Mouse (Mus musculus): ENCODE data around the gene Gpc6. TPM values are rescaled to one million over a fixed set of nuclear protein-coding genes. Genes with fewer than 3 reads are reported as not detected.

Gpc6 gene
- polyA plus RNA-seq, 1 experiment from 2014 or later: 18.8 TPM

GRCm38 (mm10) chr14:117651938-117652337 is 726.8 kb downstream of the Gpc6 start:
- H3K4me3 ChIP-seq (ENCODE audit: low read depth, low read length): no peak overlapping the region
- WGBS: 73% methylated on average over 2 of the region's 2 CpGs
- H3K9me3 ChIP-seq (ENCODE audit: control insufficient read depth, low read length): no peaks in the 10 kb centered on the region
- no peak overlapping the region for H3K4me2 ChIP-seq
- H3K27ac ChIP-seq (ENCODE audit: low read depth, low read length): no peak overlapping the region
- no peak overlapping the region for H3K9ac ChIP-seq (ENCODE audit: low read depth, low read length)
- H3K36me3 ChIP-seq (ENCODE audit: control insufficient read depth, insufficient read depth, low read length): no peaks in the 10 kb centered on the region
- DNase-seq (ENCODE audit: low spot score) (no peak), ATAC-seq (replicated peaks; ENCODE audit: low FRiP score) (no peak)
- no peaks in the 10 kb centered on the region for H3K27me3 ChIP-seq (replicated peaks; ENCODE audit: control insufficient read depth, insufficient read depth, low read length)
- no peaks in the 10 kb centered on the region for H3K4me1 ChIP-seq (replicated peaks; ENCODE audit: control insufficient read depth, insufficient read depth, low read length)

DNA sequence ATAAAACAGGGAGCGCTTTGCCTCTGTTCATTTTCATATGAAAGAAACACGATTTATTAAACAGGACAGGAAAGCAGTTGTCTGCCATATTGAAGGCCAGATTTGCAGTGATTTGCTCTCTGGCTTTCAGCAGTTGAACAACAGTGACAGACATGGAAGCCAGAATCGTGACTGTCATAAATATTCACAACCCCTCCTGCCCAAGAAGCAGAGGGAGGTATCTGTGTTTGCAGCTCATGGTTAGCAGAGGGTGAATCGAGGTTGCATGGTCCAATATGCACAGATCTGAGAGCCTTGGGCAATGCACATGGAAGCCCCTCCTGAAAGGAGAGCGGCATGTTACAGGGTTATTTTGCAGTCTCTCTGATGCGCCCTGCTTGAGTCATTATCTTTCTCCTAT is 730.3 kb downstream of the Gpc6 start:
- H3K27ac ChIP-seq (ENCODE audit: low read depth, low read length): no peak overlapping the region
- no peak overlapping the region for H3K4me2 ChIP-seq
- ATAC-seq (replicated peaks; ENCODE audit: low FRiP score): no peak
- H3K27me3 ChIP-seq (replicated peaks; ENCODE audit: control insufficient read depth, insufficient read depth, low read length): no peaks in the 10 kb centered on the region
- no peaks in the 10 kb centered on the region for H3K36me3 ChIP-seq (ENCODE audit: control insufficient read depth, insufficient read depth, low read length)
- no peak for DNase-seq (ENCODE audit: low spot score)
- no peak overlapping the region for H3K4me3 ChIP-seq (ENCODE audit: low read depth, low read length)
- H3K9ac ChIP-seq (ENCODE audit: low read depth, low read length): no peak overlapping the region
- 85% methylated on average over 6 of the region's 6 CpGs for WGBS
- no peaks in the 10 kb centered on the region for H3K9me3 ChIP-seq (ENCODE audit: control insufficient read depth, low read length)
- H3K4me1 ChIP-seq (replicated peaks; ENCODE audit: control insufficient read depth, insufficient read depth, low read length): no peaks in the 10 kb centered on the region

DNA sequence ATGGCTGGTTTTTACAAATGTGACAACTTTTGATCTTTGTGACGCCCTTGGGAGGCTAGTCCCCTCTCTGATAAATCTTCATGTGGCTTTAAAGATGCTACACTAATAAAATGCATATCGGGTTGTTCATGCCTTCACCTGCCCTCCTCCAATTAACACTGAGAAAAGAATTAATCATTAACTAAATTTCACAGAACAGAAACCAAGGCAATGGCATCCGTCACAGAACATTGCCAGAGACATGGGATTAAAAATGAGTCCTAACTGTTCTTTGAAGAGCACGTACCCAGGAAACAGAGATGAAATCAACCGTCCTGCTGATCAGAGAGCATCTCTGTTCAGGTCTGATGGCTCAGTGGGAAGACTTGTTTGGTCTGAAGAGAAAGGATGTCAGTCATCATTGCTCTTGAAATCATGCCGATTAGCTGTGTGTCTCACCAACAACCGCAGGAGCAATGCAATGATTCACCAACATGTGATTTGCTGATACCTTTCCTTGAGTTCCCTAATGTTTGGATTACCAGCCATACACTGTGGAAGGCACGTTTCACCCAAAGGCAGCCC is 734.2 kb downstream of the Gpc6 start:
- Histone ChIP-seq H3K27ac (ENCODE audit: low read depth, low read length) (no peak overlapping the region), H3K27me3 (replicated peaks; ENCODE audit: control insufficient read depth, insufficient read depth, low read length) (no peaks in the 10 kb centered on the region), H3K9me3 (ENCODE audit: control insufficient read depth, low read length) (no peaks in the 10 kb centered on the region), H3K4me2 (no peak overlapping the region), H3K36me3 (ENCODE audit: control insufficient read depth, insufficient read depth, low read length) (no peaks in the 10 kb centered on the region), H3K4me3 (ENCODE audit: low read depth, low read length) (no peak overlapping the region), H3K9ac (ENCODE audit: low read depth, low read length) (no peak overlapping the region), H3K4me1 (replicated peaks; ENCODE audit: control insufficient read depth, insufficient read depth, low read length) (no peaks in the 10 kb centered on the region)
- DNase-seq (ENCODE audit: low spot score) (no peak), ATAC-seq (replicated peaks; ENCODE audit: low FRiP score) (no peak)
- WGBS: 77% methylated on average over 8 of the region's 8 CpGs

- 69% methylated on average over 4 of the region's 4 CpGs for WGBS
- ATAC-seq (replicated peaks; ENCODE audit: low FRiP score) (no peak), DNase-seq (ENCODE audit: low spot score) (no peak)
- no peak overlapping the region for H3K9ac ChIP-seq (ENCODE audit: low read depth, low read length)
- no peaks in the 10 kb centered on the region for H3K4me1 ChIP-seq (replicated peaks; ENCODE audit: control insufficient read depth, insufficient read depth, low read length)
- no peak overlapping the region for H3K27ac ChIP-seq (ENCODE audit: low read depth, low read length)
- H3K27me3 ChIP-seq (replicated peaks; ENCODE audit: control insufficient read depth, insufficient read depth, low read length): no peaks in the 10 kb centered on the region
- no peaks in the 10 kb centered on the region for H3K36me3 ChIP-seq (ENCODE audit: control insufficient read depth, insufficient read depth, low read length)
- no peak overlapping the region for H3K4me3 ChIP-seq (ENCODE audit: low read depth, low read length)
- no peaks in the 10 kb centered on the region for H3K9me3 ChIP-seq (ENCODE audit: control insufficient read depth, low read length)
- no peak overlapping the region for H3K4me2 ChIP-seq
Measured at GRCm38 (mm10) chr14:117662261-117662660, 737.1 kb downstream of the Gpc6 start.

GRCm38 (mm10) chr14:117664796-117665195 is 739.7 kb downstream of the Gpc6 start:
- Histone ChIP-seq H3K9me3 (ENCODE audit: control insufficient read depth, low read length) (no peaks in the 10 kb centered on the region), H3K4me1 (replicated peaks; ENCODE audit: control insufficient read depth, insufficient read depth, low read length) (no peaks in the 10 kb centered on the region), H3K9ac (ENCODE audit: low read depth, low read length) (no peak overlapping the region), H3K4me3 (ENCODE audit: low read depth, low read length) (no peak overlapping the region), H3K4me2 (no peak overlapping the region), H3K36me3 (ENCODE audit: control insufficient read depth, insufficient read depth, low read length) (no peaks in the 10 kb centered on the region), H3K27me3 (replicated peaks; ENCODE audit: control insufficient read depth, insufficient read depth, low read length) (no peaks in the 10 kb centered on the region), H3K27ac (ENCODE audit: low read depth, low read length) (no peak overlapping the region)
- 81% methylated on average over 4 of the region's 4 CpGs for WGBS
- DNase-seq (ENCODE audit: low spot score) (no peak), ATAC-seq (replicated peaks; ENCODE audit: low FRiP score) (no peak)

DNA sequence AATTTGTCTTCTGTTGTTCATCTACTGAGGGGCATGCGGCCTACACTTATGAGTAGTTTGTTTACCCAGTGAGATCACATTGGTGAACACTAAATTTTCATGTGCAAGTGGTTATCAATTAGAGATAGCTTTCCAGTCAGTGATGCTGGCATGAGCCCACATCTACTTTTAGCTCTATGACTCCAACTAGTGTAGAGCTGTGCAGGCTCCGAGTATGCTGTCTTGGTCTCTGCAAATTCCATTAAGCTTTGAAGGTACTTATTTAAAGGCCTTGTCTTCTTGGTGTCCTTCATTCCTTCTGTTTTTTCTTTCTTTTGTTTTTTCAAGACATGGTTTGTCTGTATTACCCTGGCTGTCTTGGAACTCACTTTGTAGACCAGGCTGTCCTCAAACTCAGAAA is 741.0 kb downstream of the Gpc6 start:
- 84% methylated on average over 2 of the region's 2 CpGs for WGBS
- no peak for DNase-seq (ENCODE audit: low spot score)
- Histone ChIP-seq H3K9ac (ENCODE audit: low read depth, low read length) (no peak overlapping the region), H3K27ac (ENCODE audit: low read depth, low read length) (no peak overlapping the region), H3K27me3 (replicated peaks; ENCODE audit: control insufficient read depth, insufficient read depth, low read length) (no peaks in the 10 kb centered on the region), H3K4me2 (no peak overlapping the region), H3K36me3 (ENCODE audit: control insufficient read depth, insufficient read depth, low read length) (no peaks in the 10 kb centered on the region), H3K4me1 (replicated peaks; ENCODE audit: control insufficient read depth, insufficient read depth, low read length) (no peaks in the 10 kb centered on the region), H3K9me3 (ENCODE audit: control insufficient read depth, low read length) (no peaks in the 10 kb centered on the region), H3K4me3 (ENCODE audit: low read depth, low read length) (no peak overlapping the region)
- no peak for ATAC-seq (replicated peaks; ENCODE audit: low FRiP score)

DNA sequence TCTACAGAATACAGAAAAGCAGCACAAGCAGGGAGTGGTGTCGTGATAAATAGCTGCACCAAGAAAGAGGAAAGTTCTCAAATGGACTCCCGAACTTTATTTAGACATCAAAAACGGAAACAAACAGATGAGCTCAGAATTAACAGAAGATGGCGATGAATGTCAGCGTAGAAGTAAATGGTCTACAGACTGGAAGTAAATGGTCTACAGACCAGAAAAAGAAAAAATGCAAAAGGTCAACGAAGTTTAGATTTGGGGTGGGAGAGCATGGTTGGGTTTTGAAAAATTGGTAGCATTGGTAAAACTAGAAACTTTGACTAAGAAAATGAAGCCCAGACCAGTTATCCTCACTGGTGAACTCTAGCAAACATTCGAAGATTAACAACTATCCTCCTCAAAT is 748.4 kb downstream of the Gpc6 start:
- no peak overlapping the region for H3K4me2 ChIP-seq
- H3K9ac ChIP-seq (ENCODE audit: low read depth, low read length): no peak overlapping the region
- no peaks in the 10 kb centered on the region for H3K9me3 ChIP-seq (ENCODE audit: control insufficient read depth, low read length)
- H3K36me3 ChIP-seq (ENCODE audit: control insufficient read depth, insufficient read depth, low read length): no peaks in the 10 kb centered on the region
- WGBS: 83% methylated on average over 7 of the region's 7 CpGs
- DNase-seq (ENCODE audit: low spot score) (no peak), ATAC-seq (replicated peaks; ENCODE audit: low FRiP score) (no peak)
- no peaks in the 10 kb centered on the region for H3K27me3 ChIP-seq (replicated peaks; ENCODE audit: control insufficient read depth, insufficient read depth, low read length)
- no peaks in the 10 kb centered on the region for H3K4me1 ChIP-seq (replicated peaks; ENCODE audit: control insufficient read depth, insufficient read depth, low read length)
- H3K27ac ChIP-seq (ENCODE audit: low read depth, low read length): no peak overlapping the region
- H3K4me3 ChIP-seq (ENCODE audit: low read depth, low read length): no peak overlapping the region

GRCm38 (mm10) chr14:117674482-117674881 is 749.4 kb downstream of the Gpc6 start:
- ATAC-seq (replicated peaks; ENCODE audit: low FRiP score): no peak; the same call in 1 of the 2 replicates

GRCm38 (mm10) chr14:117679926-117680325 is 754.8 kb downstream of the Gpc6 start:
- Histone ChIP-seq H3K4me2 (no peak overlapping the region), H3K4me3 (ENCODE audit: low read depth, low read length) (no peak overlapping the region), H3K36me3 (ENCODE audit: control insufficient read depth, insufficient read depth, low read length) (no peaks in the 10 kb centered on the region), H3K9me3 (ENCODE audit: control insufficient read depth, low read length) (no peaks in the 10 kb centered on the region), H3K27me3 (replicated peaks; ENCODE audit: control insufficient read depth, insufficient read depth, low read length) (no peaks in the 10 kb centered on the region), H3K4me1 (replicated peaks; ENCODE audit: control insufficient read depth, insufficient read depth, low read length) (no peaks in the 10 kb centered on the region), H3K27ac (ENCODE audit: low read depth, low read length) (no peak overlapping the region), H3K9ac (ENCODE audit: low read depth, low read length) (no peak overlapping the region)
- WGBS: 74% methylated on average over 3 of the region's 3 CpGs
- no peak for ATAC-seq (replicated peaks; ENCODE audit: low FRiP score)
- no peak for DNase-seq (ENCODE audit: low spot score)

More at GRCm38 (mm10) chr14:117674482-117674881, 749.4 kb downstream of the Gpc6 start:
- Histone ChIP-seq H3K36me3 (ENCODE audit: control insufficient read depth, insufficient read depth, low read length) (no peaks in the 10 kb centered on the region), H3K4me1 (replicated peaks; ENCODE audit: control insufficient read depth, insufficient read depth, low read length) (no peaks in the 10 kb centered on the region), H3K27me3 (replicated peaks; ENCODE audit: control insufficient read depth, insufficient read depth, low read length) (no peaks in the 10 kb centered on the region), H3K4me3 (ENCODE audit: low read depth, low read length) (no peak overlapping the region), H3K4me2 (no peak overlapping the region), H3K27ac (ENCODE audit: low read depth, low read length) (no peak overlapping the region), H3K9me3 (ENCODE audit: control insufficient read depth, low read length) (no peaks in the 10 kb centered on the region), H3K9ac (ENCODE audit: low read depth, low read length) (no peak overlapping the region)
- no peak for DNase-seq (ENCODE audit: low spot score)
- 64% methylated on average over 3 of the region's 3 CpGs for WGBS

All from liver, embryonic 11.5 days (tissue).